Mouse (Mus musculus): ENCODE data around the gene Dkkl1. TPM values are rescaled to one million over a fixed set of nuclear protein-coding genes. Genes with fewer than 3 reads are reported as not detected.

Dkkl1 gene
- polyA plus RNA-seq, 1 experiment from 2014 or later, result 10.5 TPM

GRCm38 (mm10) chr7:45238723-45239496 lies 27.0 kb upstream of the Dkkl1 start, which contains the start of gene Cd37:
Gene Cd37, minus strand, starts transcription at chr7:45239115.
- Histone ChIP-seq H3K27ac (ENCODE audit: low read length) (no peak within 1 kb of the TSS), H3K9me3 (replicated peaks; ENCODE audit: control insufficient read depth, low read length, poor library complexity, severe bottlenecking) (no peaks in the 10 kb centered on the region), H3K4me2 (ENCODE audit: low read length) (no peak within 1 kb of the TSS), H3K36me3 (ENCODE audit: control insufficient read depth, insufficient read depth, low read length) (no peaks in the 10 kb centered on the region), H3K4me1 (ENCODE audit: control insufficient read depth, insufficient read depth, low read length) (peaks cover 15% of the 10 kb centered on the region; the same call in 1 of the 2 replicates), H3K4me3 (ENCODE audit: low read depth, low read length) (no peak within 1 kb of the TSS), H3K27me3 (ENCODE audit: control insufficient read depth, insufficient read depth, low read depth, low read length) (peaks cover 20% of the 10 kb centered on the region), H3K9ac (ENCODE audit: low read depth, low read length) (no peak within 1 kb of the TSS)
- ATAC-seq, result no peak
- WGBS, result 40% methylated on average over 20 of the region's 20 CpGs

DNA sequence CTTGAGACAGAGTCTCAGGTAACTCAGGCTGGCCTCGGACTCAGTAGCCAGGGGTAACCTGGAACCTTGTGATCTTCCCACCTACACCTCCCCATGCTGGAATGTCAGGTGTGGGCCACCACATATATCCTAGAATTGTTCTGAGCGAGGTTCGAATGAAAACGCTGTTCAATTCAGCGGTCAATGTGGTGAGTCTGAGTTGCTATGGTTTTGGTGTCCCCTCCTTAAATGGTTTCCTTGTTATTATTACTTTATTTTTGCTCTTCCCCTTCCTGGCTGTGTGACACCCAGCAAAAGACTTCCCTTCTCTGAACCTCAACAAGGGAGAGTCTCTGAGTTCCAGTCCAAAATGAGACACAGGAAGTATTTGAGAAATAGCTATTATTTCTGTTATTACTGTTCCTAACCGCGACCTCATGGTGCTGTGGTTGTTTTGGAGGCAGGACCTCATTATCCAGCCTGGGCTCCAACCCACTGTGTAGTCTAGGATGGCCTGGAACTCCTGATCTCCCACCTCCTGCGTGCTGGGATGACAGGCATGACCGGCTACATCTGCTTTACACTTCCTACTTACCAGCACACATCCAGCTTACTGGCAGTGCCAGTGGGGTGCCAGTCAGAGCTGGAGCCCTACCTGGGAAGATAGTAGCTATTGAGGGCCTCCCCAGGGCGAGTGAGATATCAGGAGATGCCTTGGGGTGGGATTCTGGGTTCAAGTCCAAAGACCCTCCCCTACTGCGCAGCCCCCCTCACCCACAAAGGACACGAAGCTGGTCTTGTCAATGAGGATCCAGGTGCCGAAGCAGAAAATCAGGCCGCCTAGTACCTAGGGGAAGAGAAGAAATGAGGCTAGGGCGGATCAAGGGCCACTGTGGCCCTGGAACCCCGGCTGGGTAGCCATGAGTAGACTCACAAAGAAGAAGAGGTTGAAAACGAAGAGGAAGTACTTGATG lies 26.1 kb upstream of the Dkkl1 start:
- H3K36me3 ChIP-seq (ENCODE audit: control insufficient read depth, insufficient read depth, low read length), result no peaks in the 10 kb centered on the region
- no peak overlapping the region for H3K9ac ChIP-seq (ENCODE audit: low read depth, low read length)
- ATAC-seq, result no peak
- no peaks in the 10 kb centered on the region for H3K9me3 ChIP-seq (replicated peaks; ENCODE audit: control insufficient read depth, low read length, poor library complexity, severe bottlenecking)
- H3K4me2 ChIP-seq (ENCODE audit: low read length), result no peak overlapping the region
- WGBS, result 78% methylated on average over 17 of the region's 17 CpGs
- H3K27me3 ChIP-seq (ENCODE audit: control insufficient read depth, insufficient read depth, low read depth, low read length), result peaks cover 20% of the 10 kb centered on the region
- peaks cover 15% of the 10 kb centered on the region; the same call in 1 of the 2 replicates for H3K4me1 ChIP-seq (ENCODE audit: control insufficient read depth, insufficient read depth, low read length)
- no peak overlapping the region for H3K4me3 ChIP-seq (ENCODE audit: low read depth, low read length)
- H3K27ac ChIP-seq (ENCODE audit: low read length), result no peak overlapping the region

DNA sequence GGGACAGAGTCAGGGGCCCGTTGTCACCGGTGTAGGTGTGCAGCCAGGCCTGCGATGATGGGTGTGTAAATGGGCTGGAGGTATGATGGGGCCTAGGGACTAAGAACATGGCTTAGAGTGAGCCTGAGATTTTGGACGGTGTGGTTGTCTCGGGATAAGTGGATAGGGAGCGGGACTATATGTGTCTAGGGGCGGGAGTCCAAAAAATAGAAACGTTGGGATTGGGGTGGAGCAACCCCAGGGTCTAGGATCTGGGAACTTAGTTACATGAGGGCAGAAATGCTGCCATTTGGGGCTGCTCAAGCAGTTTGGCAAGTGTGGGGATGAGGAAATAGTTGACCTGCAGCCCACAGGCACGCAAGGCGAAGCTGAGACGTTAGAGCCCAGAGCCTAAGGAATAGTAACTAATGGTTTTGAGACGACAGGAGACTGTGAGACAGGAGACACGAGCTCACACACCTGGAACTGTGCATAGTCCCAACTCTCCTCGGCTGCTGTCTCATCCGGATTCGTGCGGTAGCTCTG lies 23.8 kb upstream of the Dkkl1 start:
- Histone ChIP-seq H3K36me3 (ENCODE audit: control insufficient read depth, insufficient read depth, low read length) (no peaks in the 10 kb centered on the region), H3K4me3 (ENCODE audit: low read depth, low read length) (no peak overlapping the region), H3K9ac (ENCODE audit: low read depth, low read length) (0 out of 2 replicates have a peak overlapping the region, but pooled peaks have one; percentile 8), H3K27ac (ENCODE audit: low read length) (no peak overlapping the region), H3K27me3 (ENCODE audit: control insufficient read depth, insufficient read depth, low read depth, low read length) (peaks cover 20% of the 10 kb centered on the region), H3K9me3 (replicated peaks; ENCODE audit: control insufficient read depth, low read length, poor library complexity, severe bottlenecking) (no peaks in the 10 kb centered on the region), H3K4me2 (ENCODE audit: low read length) (peak overlapping the region; percentile 27), H3K4me1 (ENCODE audit: control insufficient read depth, insufficient read depth, low read length) (peaks cover 9% of the 10 kb centered on the region; the same call in 1 of the 2 replicates)
- ATAC-seq, result no peak
- WGBS, result 34% methylated on average over 17 of the region's 17 CpGs

- peaks cover 20% of the 10 kb centered on the region for H3K27me3 ChIP-seq (ENCODE audit: control insufficient read depth, insufficient read depth, low read depth, low read length)
- H3K36me3 ChIP-seq (ENCODE audit: control insufficient read depth, insufficient read depth, low read length), result no peaks in the 10 kb centered on the region
- peaks cover 7% of the 10 kb centered on the region; the same call in 1 of the 2 replicates for H3K4me1 ChIP-seq (ENCODE audit: control insufficient read depth, insufficient read depth, low read length)
- H3K9ac ChIP-seq (ENCODE audit: low read depth, low read length), result 0 out of 2 replicates have a peak overlapping the region, but pooled peaks have one; percentile 8
- 8% methylated on average over 21 of the region's 21 CpGs for WGBS
- H3K27ac ChIP-seq (ENCODE audit: low read length), result no peak overlapping the region
- H3K9me3 ChIP-seq (replicated peaks; ENCODE audit: control insufficient read depth, low read length, poor library complexity, severe bottlenecking), result no peaks in the 10 kb centered on the region
- no peak overlapping the region for H3K4me3 ChIP-seq (ENCODE audit: low read depth, low read length)
- peak; percentile 64 for ATAC-seq
- H3K4me2 ChIP-seq (ENCODE audit: low read length), result peak overlapping the region; percentile 27
These were observed 23.1 kb upstream of the Dkkl1 start for GRCm38 (mm10) chr7:45234922-45235571.

DNA sequence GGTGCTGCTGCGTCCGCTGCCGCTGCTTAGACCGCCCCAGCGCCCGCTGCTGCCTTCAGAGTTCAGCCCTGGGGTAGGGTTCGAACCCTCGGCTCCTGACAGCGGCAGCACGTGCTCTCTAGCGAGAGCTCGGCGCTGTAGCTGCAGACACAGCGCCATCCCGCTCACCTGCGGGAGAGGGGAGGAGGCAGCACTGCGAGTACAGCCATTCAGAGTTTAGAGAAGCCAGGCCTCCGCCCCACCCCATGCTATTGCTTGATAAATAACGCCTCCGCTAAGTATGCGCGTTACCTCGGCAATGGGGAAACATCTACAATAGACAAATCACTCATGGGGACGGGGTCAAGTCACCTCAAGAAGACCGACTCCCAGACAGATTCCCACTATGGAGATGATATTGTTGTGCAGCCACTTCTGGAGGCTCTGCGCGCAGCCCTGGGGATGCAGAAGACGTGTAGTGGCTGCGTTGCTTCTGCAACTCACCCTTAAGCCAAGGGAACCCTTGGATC lies 22.4 kb upstream of the Dkkl1 start:
- no peak overlapping the region for H3K27ac ChIP-seq (ENCODE audit: low read length)
- no peaks in the 10 kb centered on the region for H3K9me3 ChIP-seq (replicated peaks; ENCODE audit: control insufficient read depth, low read length, poor library complexity, severe bottlenecking)
- no peak overlapping the region for H3K4me3 ChIP-seq (ENCODE audit: low read depth, low read length)
- no peaks in the 10 kb centered on the region for H3K36me3 ChIP-seq (ENCODE audit: control insufficient read depth, insufficient read depth, low read length)
- peaks cover 20% of the 10 kb centered on the region for H3K27me3 ChIP-seq (ENCODE audit: control insufficient read depth, insufficient read depth, low read depth, low read length)
- no peak overlapping the region for H3K9ac ChIP-seq (ENCODE audit: low read depth, low read length)
- 7% methylated on average over 29 of the region's 29 CpGs for WGBS
- peaks cover 7% of the 10 kb centered on the region; the same call in 1 of the 2 replicates for H3K4me1 ChIP-seq (ENCODE audit: control insufficient read depth, insufficient read depth, low read length)
- H3K4me2 ChIP-seq (ENCODE audit: low read length), result peak overlapping the region; percentile 31; the same call in 1 of the 2 replicates
- ATAC-seq, result no peak

DNA sequence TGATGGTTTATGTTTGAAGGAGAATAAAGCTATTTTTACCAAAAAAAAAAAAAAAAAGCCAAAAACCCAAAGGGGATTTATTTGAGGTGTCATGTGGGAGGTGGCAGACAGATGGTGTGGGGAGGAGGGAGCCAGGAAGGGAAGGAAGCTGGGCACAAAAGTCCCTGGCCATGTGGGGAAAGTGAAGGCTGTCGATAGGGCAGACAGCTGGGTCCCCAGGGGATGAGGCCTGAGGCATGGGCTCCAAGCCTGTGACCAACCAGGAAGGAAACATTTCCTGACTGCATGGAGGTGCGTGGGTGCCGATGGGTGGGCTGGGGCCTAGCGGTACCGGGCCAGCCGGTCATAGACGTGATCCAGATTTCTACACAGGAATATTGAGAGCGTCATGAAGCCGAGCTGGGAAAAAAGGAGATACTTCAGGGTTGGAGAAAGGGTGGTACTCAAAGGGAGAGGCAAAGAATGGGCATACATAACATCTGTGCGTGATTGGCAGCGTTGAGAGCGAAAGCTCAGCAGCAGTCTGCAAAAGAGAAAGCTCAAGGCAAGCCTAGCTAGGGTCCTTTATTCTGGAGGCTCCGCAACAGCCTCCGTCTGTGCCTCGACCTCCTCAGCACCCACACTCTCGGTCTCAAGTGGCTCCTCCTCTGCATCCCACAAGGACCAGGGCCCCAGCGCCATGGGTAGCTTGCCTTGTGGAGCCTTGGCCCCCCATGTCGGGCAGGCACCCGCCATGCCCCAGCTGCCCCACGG lies 21.8 kb upstream of the Dkkl1 start:
- ATAC-seq, result no peak
- no peaks in the 10 kb centered on the region for H3K36me3 ChIP-seq (ENCODE audit: control insufficient read depth, insufficient read depth, low read length)
- no peaks in the 10 kb centered on the region for H3K9me3 ChIP-seq (replicated peaks; ENCODE audit: control insufficient read depth, low read length, poor library complexity, severe bottlenecking)
- no peak overlapping the region for H3K4me3 ChIP-seq (ENCODE audit: low read depth, low read length)
- H3K9ac ChIP-seq (ENCODE audit: low read depth, low read length), result no peak overlapping the region
- no peak overlapping the region for H3K27ac ChIP-seq (ENCODE audit: low read length)
- H3K4me2 ChIP-seq (ENCODE audit: low read length), result peak overlapping the region; percentile 31; the same call in 1 of the 2 replicates
- H3K27me3 ChIP-seq (ENCODE audit: control insufficient read depth, insufficient read depth, low read depth, low read length), result peaks cover 15% of the 10 kb centered on the region
- 23% methylated on average over 19 of the region's 20 CpGs for WGBS
- peaks cover 7% of the 10 kb centered on the region; the same call in 1 of the 2 replicates for H3K4me1 ChIP-seq (ENCODE audit: control insufficient read depth, insufficient read depth, low read length)

GRCm38 (mm10) chr7:45232716-45233465 lies 20.9 kb upstream of the Dkkl1 start:
- H3K9ac ChIP-seq (ENCODE audit: low read depth, low read length), result no peak overlapping the region
- no peaks in the 10 kb centered on the region for H3K36me3 ChIP-seq (ENCODE audit: control insufficient read depth, insufficient read depth, low read length)
- H3K4me2 ChIP-seq (ENCODE audit: low read length), result no peak overlapping the region
- no peak overlapping the region for H3K4me3 ChIP-seq (ENCODE audit: low read depth, low read length)
- no peak overlapping the region for H3K27ac ChIP-seq (ENCODE audit: low read length)
- H3K27me3 ChIP-seq (ENCODE audit: control insufficient read depth, insufficient read depth, low read depth, low read length), result peaks cover 7% of the 10 kb centered on the region
- H3K9me3 ChIP-seq (replicated peaks; ENCODE audit: control insufficient read depth, low read length, poor library complexity, severe bottlenecking), result no peaks in the 10 kb centered on the region
- WGBS, result 64% methylated on average over 13 of the region's 13 CpGs
- ATAC-seq, result no peak
- peaks cover 7% of the 10 kb centered on the region; the same call in 1 of the 2 replicates for H3K4me1 ChIP-seq (ENCODE audit: control insufficient read depth, insufficient read depth, low read length)

All from midbrain, embryonic 16.5 days (tissue).